Mouse (Mus musculus) granulocyte monocyte progenitor cell, adult 5-6 weeks (primary cell): ENCODE results near the gene Sspo. TPM values are rescaled to one million over a fixed set of nuclear protein-coding genes. Genes with fewer than 3 reads are reported as not detected.

ENCODE experiments used
- ATAC-seq: replicated peaks from 2 replicates; pipeline ENCODE4 v1.8.0; 2016; ENCODE audit warnings: mild to moderate bottlenecking, moderate TSS enrichment, inconsistent platforms; ENCODE audit not compliant: poor library complexity, severe bottlenecking
- total RNA-seq, 2 experiments: library from RNA; stranded (forward) in 1 of 2; stranded (reverse) in 1 of 2; fragments of 200-712, 200-1000 nt in 1 of 2; fragments of >200 nt in 1 of 2; fragmentation: Nextera tagmentation in 1 of 2; gene quantifications; 2 replicates each; pipeline ENCODE4 v1.2.3; 2014 to 2017

Sspo gene
- total RNA-seq, 2 experiments from 2014 or later: not detected

DNA sequence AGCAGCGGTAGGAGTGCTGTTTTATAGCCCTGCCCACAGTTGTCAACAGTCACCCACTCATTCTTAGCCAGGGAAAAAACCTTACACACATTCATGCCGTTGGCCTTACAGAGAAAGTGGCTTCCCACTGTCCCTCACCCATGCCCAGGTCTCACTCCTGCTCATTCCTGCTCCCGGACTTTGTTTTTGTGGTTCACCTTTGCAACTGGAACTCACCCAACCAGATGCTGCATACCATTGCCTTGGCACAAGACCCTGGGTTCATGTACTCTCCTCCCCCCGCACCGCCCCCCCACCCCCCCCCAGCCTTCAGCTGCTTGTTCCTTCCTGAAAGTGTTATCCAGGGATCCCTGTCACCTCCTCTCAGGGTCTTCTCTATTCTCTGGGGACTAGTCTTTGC, 12.9 kb upstream of the Sspo start:
- ATAC-seq: no peak

DNA sequence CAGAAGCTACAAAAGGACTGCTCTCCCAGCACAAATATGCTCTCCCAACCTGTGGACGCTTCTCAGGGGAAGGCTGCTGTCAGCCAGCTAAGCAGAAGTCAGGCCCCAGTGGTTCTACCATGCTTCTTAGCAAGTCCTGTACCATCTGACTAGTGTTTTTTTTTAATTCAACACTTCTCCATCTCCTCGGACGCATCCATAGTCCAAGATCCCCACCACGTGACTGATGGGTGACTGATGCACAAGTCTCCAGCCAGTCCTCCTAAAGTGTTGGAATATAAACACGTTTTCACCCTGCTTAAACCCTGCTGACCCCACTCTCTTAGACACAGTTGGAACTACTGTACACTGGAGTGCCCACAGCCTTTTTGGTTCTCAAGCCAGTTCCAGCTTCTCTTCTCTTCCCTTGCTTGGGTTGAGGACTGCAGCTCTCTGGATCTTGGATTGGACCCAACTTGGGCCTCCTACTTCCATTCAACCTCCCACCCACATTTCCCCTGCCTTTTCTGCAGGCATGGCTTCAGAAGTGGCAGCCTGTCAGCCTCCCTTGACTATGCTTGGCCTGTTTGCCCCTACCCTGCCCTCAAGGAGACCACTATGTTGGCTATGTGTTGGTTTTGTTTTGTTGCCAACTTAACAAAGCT, 12.2 kb upstream of the Sspo start:
- no peak for ATAC-seq

DNA sequence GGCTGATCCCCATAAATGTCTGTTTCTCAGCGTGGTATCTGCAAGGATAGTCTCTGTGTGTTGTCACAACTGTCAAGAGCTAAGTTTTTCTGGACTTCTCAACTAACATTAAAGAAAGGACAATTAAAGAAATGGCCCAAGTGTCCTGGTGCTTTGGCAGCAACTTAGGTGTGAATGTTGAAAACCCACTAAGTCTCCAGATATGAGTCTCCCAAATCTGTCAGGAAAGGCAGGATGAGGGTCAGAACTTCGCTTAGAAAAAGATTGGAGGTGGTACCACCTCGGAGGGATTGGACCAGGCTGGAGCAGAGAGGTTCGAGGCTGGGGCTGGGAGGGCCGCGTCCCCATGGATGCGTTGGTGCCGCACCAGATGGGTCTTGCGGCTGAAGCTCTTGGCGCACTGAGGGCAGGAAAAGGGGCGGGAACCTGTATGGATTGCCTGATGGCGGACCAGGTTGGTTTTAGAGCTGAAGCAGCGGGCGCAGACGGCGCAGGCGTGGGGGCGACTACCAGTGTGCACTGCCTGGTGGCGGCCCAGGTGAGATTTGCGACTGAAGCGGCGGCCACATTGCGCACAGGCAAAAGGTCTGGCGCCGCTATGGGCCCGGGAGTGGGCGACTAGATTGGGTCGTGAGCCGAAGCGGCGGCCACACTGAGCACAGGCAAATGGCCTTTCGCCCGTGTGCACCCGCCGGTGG, 10.2 kb upstream of the Sspo start:
- no peak for ATAC-seq

- ATAC-seq: no peak
These were observed 9.4 kb upstream of the Sspo start for GRCm38 (mm10) chr6:48438475-48439125.

DNA sequence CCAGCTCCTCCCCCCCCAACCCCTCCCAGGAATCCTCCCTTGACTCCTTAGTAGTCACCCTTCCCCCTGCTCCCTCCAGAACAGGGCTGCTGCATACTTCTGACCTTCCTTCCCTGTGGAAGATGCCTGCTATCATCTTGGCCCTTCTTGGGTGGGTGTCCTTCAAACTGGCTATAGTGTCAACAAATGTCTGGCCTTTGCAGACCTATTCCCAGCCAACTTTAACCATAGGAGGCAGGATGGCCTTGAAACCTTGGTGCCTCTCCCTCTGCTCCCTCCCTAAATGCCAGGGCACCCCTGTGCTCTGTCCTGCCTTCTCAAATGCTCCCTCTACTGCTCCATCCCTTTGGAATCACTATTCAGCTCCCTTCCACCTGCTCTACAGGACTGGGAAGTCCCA, 8.4 kb upstream of the Sspo start:
- no peak for ATAC-seq

DNA sequence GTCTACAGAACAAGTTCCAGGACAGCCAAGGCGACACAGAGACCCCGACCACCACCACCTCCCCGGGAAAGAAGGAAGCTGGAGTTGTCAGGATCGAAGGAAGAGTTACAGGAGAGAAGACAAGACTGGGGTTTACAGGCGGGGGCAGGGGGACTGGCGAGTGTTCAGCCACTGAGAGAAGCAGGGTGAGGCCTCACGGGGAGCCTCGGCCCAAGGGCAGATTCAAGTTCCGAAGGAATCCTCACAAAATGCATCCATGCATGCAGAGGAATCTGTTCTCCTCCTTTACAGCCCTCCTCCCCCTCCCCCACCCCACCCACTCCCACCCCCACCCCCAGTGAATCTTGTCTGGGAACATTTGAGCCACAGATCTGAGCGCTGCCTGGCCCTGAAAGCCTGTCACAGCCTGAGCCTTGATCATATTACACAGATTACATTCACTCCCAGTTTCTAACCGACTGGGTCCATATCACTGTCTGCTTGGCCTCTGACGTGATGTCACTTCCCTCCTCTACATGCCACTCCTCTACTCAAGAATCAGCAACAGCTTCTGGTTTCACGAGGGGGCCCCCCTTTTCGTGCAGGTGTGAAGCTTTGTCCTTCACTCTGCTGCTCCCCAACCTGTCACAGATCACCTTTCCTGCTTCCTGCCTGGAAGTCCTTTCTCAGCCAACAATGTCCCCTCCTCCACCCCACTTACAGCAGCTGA, 7.6 kb upstream of the Sspo start:
- no peak for ATAC-seq

GRCm38 (mm10) chr6:48443592-48444309, 4.3 kb upstream of the Sspo start:
- ATAC-seq: peak; percentile 79

GRCm38 (mm10) chr6:48444310-48445180, 3.5 kb upstream of the Sspo start:
- ATAC-seq: peak; percentile 26

- peak; percentile 15; the same call in 1 of the 2 replicates for ATAC-seq
These were observed 2.6 kb upstream of the Sspo start, which contains the start of gene Zfp467 for GRCm38 (mm10) chr6:48445181-48446101. Gene Zfp467, minus strand, starts transcription at chr6:48445825.

DNA sequence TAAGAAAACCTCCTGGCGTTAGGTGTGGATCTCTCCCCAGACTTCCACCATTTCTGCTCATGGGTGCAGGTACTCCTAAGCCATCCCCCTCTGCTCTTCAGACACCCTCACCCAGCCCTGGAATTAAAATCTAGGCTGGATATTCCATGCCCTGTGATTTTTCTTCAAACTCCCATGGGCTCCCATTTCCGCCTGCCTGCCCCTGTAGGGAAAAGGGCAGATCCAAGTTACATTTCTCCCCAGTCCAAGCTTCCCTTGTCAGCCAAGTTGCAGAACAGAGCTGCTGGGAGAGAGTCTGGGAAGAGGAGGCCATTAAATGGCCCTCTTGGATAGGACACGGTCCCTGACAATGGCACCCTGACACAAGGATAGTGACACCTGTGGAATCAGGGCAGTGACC, 1.8 kb upstream of the Sspo start:
- ATAC-seq: no peak

DNA sequence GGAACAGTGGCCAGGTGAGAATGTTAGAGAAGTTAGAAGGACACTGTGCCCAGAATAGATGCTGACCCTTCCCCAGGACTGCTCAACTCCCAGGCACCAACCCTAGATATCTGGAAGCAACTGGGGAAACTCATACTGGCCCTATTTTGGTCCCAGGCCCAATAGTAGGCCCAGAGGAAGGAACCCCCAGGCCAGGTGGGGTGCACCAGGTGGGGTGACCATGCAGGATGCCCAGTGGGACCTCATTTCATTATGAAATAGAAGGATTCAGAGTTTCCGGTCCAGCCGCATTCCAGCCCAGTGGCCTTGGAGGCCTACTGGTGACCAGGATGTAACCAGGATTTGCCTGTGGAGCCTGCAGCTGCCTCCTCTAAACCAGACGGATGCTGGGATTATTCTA, 1.1 kb upstream of the Sspo start:
- no peak for ATAC-seq

- no peak for ATAC-seq
These were observed 498 bp downstream of the Sspo start for GRCm38 (mm10) chr6:48448527-48448926.

- no peak for ATAC-seq
These were observed 4.1 kb downstream of the Sspo start for GRCm38 (mm10) chr6:48452151-48452550.

GRCm38 (mm10) chr6:48452771-48453170, 4.7 kb downstream of the Sspo start:
- ATAC-seq: no peak

DNA sequence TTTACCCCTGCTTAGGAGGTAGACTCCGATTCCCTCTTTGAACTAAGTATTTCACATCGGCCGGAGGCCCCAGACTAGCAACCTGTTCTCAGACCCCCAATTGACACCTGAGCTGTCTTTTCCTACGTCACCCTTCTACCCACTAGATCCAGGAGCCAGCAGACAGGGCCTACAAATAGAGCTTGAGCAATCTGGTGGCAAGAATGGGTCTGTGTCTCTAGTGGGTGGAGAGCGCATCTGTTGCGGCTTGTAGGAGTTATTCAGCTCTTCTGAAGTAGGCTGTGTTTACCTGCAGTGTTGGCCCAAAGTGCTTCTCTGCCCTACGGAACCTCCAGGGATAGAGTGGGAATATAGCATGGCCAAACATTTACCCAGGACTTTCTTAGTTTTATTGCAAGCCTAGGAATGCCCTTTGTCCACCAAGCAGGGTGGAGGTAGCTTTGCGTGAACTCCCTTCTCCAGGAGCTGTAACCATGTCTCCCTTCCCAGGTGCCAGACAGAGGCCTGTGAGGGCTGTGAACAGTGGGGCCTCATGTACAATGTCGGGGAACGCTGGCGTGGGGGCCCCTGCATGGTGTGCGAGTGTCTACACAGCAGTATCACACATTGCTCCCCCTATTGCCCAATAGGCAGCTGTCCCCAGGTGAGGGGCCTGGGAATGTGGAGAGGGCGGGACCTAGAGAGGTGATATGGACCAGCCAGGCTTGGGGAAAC, 17.1 kb downstream of the Sspo start:
- ATAC-seq: no peak

- no peak for ATAC-seq
These were observed 18.7 kb downstream of the Sspo start for GRCm38 (mm10) chr6:48466715-48467114.

GRCm38 (mm10) chr6:48467490-48467889, 19.5 kb downstream of the Sspo start:
- ATAC-seq: no peak

- ATAC-seq: no peak
These were observed 22.7 kb downstream of the Sspo start for GRCm38 (mm10) chr6:48470739-48471138.
